Mouse (Mus musculus): ENCODE results near the gene Camsap3. TPM values are rescaled to one million over a fixed set of nuclear protein-coding genes. Genes with fewer than 3 reads are reported as not detected.

Gene Camsap3
- polyA plus RNA-seq, 1 experiment from 2014 or later = 2.4 TPM

GRCm38 (mm10) chr8:3594466-3594865, 7.4 kb downstream of the Camsap3 start:
- no peaks in the 10 kb centered on the region for H3K36me3 ChIP-seq (replicated peaks; ENCODE audit: insufficient read depth, low read length)
- no peak overlapping the region for H3K4me3 ChIP-seq (ENCODE audit: low read depth, low read length)
- H3K4me1 ChIP-seq (ENCODE audit: insufficient read depth) = 0 out of 2 replicates have a peak, but pooled peaks cover 3% of the 10 kb centered on the region
- no peak for TF ChIP-seq EP300 (IDR thresholded peaks at IDR 0.05; ENCODE audit: low read depth)
- no peak for TF ChIP-seq CTCF (IDR thresholded peaks at IDR 0.05; ENCODE audit: low read depth)
- no peak overlapping the region for H3K9ac ChIP-seq (replicated peaks)
- H3K4me2 ChIP-seq (ENCODE audit: low read depth, low read length) = no peak overlapping the region
- 79% methylated on average over 2 of the region's 2 CpGs for WGBS (ENCODE audit: insufficient replicate concordance)
- no peaks in the 10 kb centered on the region for H3K9me3 ChIP-seq (ENCODE audit: low read length)
- H3K27ac ChIP-seq (ENCODE audit: low read depth) = no peak overlapping the region
- DNase-seq = no peak
- ATAC-seq = no peak
- no peaks in the 10 kb centered on the region for H3K27me3 ChIP-seq (ENCODE audit: insufficient read depth, low read length)

GRCm38 (mm10) chr8:3598054-3598453, 11.0 kb downstream of the Camsap3 start:
- no peak for ATAC-seq
- H3K36me3 ChIP-seq (replicated peaks; ENCODE audit: insufficient read depth, low read length) = 0 out of 2 replicates have a peak, but pooled peaks cover 3% of the 10 kb centered on the region

GRCm38 (mm10) chr8:3599219-3599618, 12.1 kb downstream of the Camsap3 start:
- H3K4me3 ChIP-seq (ENCODE audit: low read depth, low read length) = no peak overlapping the region
- no peaks in the 10 kb centered on the region for H3K27me3 ChIP-seq (ENCODE audit: insufficient read depth, low read length)
- no peaks in the 10 kb centered on the region for H3K4me1 ChIP-seq (ENCODE audit: insufficient read depth)
- TF ChIP-seq CTCF (IDR thresholded peaks at IDR 0.05; ENCODE audit: low read depth) (no peak), EP300 (IDR thresholded peaks at IDR 0.05; ENCODE audit: low read depth) (no peak)
- DNase-seq (no peak), ATAC-seq (no peak)
- H3K9me3 ChIP-seq (ENCODE audit: low read length) = no peaks in the 10 kb centered on the region
- H3K4me2 ChIP-seq (ENCODE audit: low read depth, low read length) = no peak overlapping the region
- H3K9ac ChIP-seq (replicated peaks) = no peak overlapping the region
- H3K36me3 ChIP-seq (replicated peaks; ENCODE audit: insufficient read depth, low read length) = 0 out of 2 replicates have a peak, but pooled peaks cover 5% of the 10 kb centered on the region
- no peak overlapping the region for H3K27ac ChIP-seq (ENCODE audit: low read depth)
- 83% methylated on average over 1 of the region's 1 CpGs for WGBS (ENCODE audit: insufficient replicate concordance)

More at GRCm38 (mm10) chr8:3598054-3598453, 11.0 kb downstream of the Camsap3 start:
- no peak overlapping the region for H3K27ac ChIP-seq (ENCODE audit: low read depth)
- TF ChIP-seq EP300 (IDR thresholded peaks at IDR 0.05; ENCODE audit: low read depth) (no peak), CTCF (IDR thresholded peaks at IDR 0.05; ENCODE audit: low read depth) (no peak)
- H3K4me3 ChIP-seq (ENCODE audit: low read depth, low read length) = no peak overlapping the region
- H3K9me3 ChIP-seq (ENCODE audit: low read length) = no peaks in the 10 kb centered on the region
- 0 out of 2 replicates have a peak, but pooled peaks cover 3% of the 10 kb centered on the region for H3K4me1 ChIP-seq (ENCODE audit: insufficient read depth)
- DNase-seq = no peak
- no peaks in the 10 kb centered on the region for H3K27me3 ChIP-seq (ENCODE audit: insufficient read depth, low read length)
- H3K9ac ChIP-seq (replicated peaks) = no peak overlapping the region
- 65% methylated on average over 3 of the region's 3 CpGs for WGBS (ENCODE audit: insufficient replicate concordance)
- no peak overlapping the region for H3K4me2 ChIP-seq (ENCODE audit: low read depth, low read length)

GRCm38 (mm10) chr8:3600401-3600800, 13.3 kb downstream of the Camsap3 start:
- H3K27me3 ChIP-seq (ENCODE audit: insufficient read depth, low read length) = no peaks in the 10 kb centered on the region
- 0 out of 2 replicates have a peak, but pooled peaks cover 5% of the 10 kb centered on the region for H3K36me3 ChIP-seq (replicated peaks; ENCODE audit: insufficient read depth, low read length)
- no peak for DNase-seq
- H3K9me3 ChIP-seq (ENCODE audit: low read length) = no peaks in the 10 kb centered on the region
- no peaks in the 10 kb centered on the region for H3K4me1 ChIP-seq (ENCODE audit: insufficient read depth)
- H3K4me2 ChIP-seq (ENCODE audit: low read depth, low read length) = no peak overlapping the region
- no peak for TF ChIP-seq CTCF (IDR thresholded peaks at IDR 0.05; ENCODE audit: low read depth)
- ATAC-seq = no peak
- H3K4me3 ChIP-seq (ENCODE audit: low read depth, low read length) = no peak overlapping the region
- 70% methylated on average over 6 of the region's 6 CpGs for WGBS (ENCODE audit: insufficient replicate concordance)
- no peak overlapping the region for H3K27ac ChIP-seq (ENCODE audit: low read depth)
- H3K9ac ChIP-seq (replicated peaks) = no peak overlapping the region

GRCm38 (mm10) chr8:3603439-3603838, 16.3 kb downstream of the Camsap3 start:
- no peak overlapping the region for H3K27ac ChIP-seq (ENCODE audit: low read depth)
- no peaks in the 10 kb centered on the region for H3K27me3 ChIP-seq (ENCODE audit: insufficient read depth, low read length)
- H3K9me3 ChIP-seq (ENCODE audit: low read length) = no peaks in the 10 kb centered on the region
- H3K4me2 ChIP-seq (ENCODE audit: low read depth, low read length) = no peak overlapping the region
- H3K4me1 ChIP-seq (ENCODE audit: insufficient read depth) = no peaks in the 10 kb centered on the region
- WGBS (ENCODE audit: insufficient replicate concordance) = 73% methylated on average over 13 of the region's 13 CpGs
- H3K9ac ChIP-seq (replicated peaks) = no peak overlapping the region
- H3K4me3 ChIP-seq (ENCODE audit: low read depth, low read length) = no peak overlapping the region
- DNase-seq = no peak
- TF ChIP-seq EP300 (IDR thresholded peaks at IDR 0.05; ENCODE audit: low read depth) (no peak), CTCF (IDR thresholded peaks at IDR 0.05; ENCODE audit: low read depth) (no peak)
- peaks cover 8% of the 10 kb centered on the region; the same call in 1 of the 2 replicates for H3K36me3 ChIP-seq (replicated peaks; ENCODE audit: insufficient read depth, low read length)
- no peak for ATAC-seq

- H3K9me3 ChIP-seq (ENCODE audit: low read length) = no peaks in the 10 kb centered on the region
- ATAC-seq (no peak), DNase-seq (no peak)
- WGBS (ENCODE audit: insufficient replicate concordance) = 62% methylated on average over 16 of the region's 16 CpGs
- no peak overlapping the region for H3K4me3 ChIP-seq (ENCODE audit: low read depth, low read length)
- H3K27ac ChIP-seq (ENCODE audit: low read depth) = no peak overlapping the region
- TF ChIP-seq EP300 (IDR thresholded peaks at IDR 0.05; ENCODE audit: low read depth) (no peak), CTCF (IDR thresholded peaks at IDR 0.05; ENCODE audit: low read depth) (no peak)
- no peaks in the 10 kb centered on the region for H3K4me1 ChIP-seq (ENCODE audit: insufficient read depth)
- peaks cover 32% of the 10 kb centered on the region for H3K36me3 ChIP-seq (replicated peaks; ENCODE audit: insufficient read depth, low read length)
- no peak overlapping the region for H3K9ac ChIP-seq (replicated peaks)
- no peak overlapping the region for H3K4me2 ChIP-seq (ENCODE audit: low read depth, low read length)
- H3K27me3 ChIP-seq (ENCODE audit: insufficient read depth, low read length) = no peaks in the 10 kb centered on the region
Observed at GRCm38 (mm10) chr8:3606593-3606992, 19.5 kb downstream of the Camsap3 start.

- Histone ChIP-seq H3K4me1 (ENCODE audit: insufficient read depth) (no peaks in the 10 kb centered on the region), H3K36me3 (replicated peaks; ENCODE audit: insufficient read depth, low read length) (peaks cover 42% of the 10 kb centered on the region), H3K9me3 (ENCODE audit: low read length) (no peaks in the 10 kb centered on the region), H3K9ac (replicated peaks) (no peak overlapping the region), H3K27me3 (ENCODE audit: insufficient read depth, low read length) (no peaks in the 10 kb centered on the region), H3K27ac (ENCODE audit: low read depth) (no peak overlapping the region), H3K4me3 (ENCODE audit: low read depth, low read length) (no peak overlapping the region), H3K4me2 (ENCODE audit: low read depth, low read length) (no peak overlapping the region)
- ATAC-seq (no peak), DNase-seq (no peak)
- WGBS (ENCODE audit: insufficient replicate concordance) = 88% methylated on average over 7 of the region's 7 CpGs
- TF ChIP-seq EP300 (IDR thresholded peaks at IDR 0.05; ENCODE audit: low read depth) = no peak
- no peak for TF ChIP-seq CTCF (IDR thresholded peaks at IDR 0.05; ENCODE audit: low read depth)
Observed at GRCm38 (mm10) chr8:3607822-3608221, 20.7 kb downstream of the Camsap3 start.

Data from liver, postnatal 0 days (tissue).